8 mouse cellular contexts compared by ENCODE assay signal in the genomic region with DNA sequence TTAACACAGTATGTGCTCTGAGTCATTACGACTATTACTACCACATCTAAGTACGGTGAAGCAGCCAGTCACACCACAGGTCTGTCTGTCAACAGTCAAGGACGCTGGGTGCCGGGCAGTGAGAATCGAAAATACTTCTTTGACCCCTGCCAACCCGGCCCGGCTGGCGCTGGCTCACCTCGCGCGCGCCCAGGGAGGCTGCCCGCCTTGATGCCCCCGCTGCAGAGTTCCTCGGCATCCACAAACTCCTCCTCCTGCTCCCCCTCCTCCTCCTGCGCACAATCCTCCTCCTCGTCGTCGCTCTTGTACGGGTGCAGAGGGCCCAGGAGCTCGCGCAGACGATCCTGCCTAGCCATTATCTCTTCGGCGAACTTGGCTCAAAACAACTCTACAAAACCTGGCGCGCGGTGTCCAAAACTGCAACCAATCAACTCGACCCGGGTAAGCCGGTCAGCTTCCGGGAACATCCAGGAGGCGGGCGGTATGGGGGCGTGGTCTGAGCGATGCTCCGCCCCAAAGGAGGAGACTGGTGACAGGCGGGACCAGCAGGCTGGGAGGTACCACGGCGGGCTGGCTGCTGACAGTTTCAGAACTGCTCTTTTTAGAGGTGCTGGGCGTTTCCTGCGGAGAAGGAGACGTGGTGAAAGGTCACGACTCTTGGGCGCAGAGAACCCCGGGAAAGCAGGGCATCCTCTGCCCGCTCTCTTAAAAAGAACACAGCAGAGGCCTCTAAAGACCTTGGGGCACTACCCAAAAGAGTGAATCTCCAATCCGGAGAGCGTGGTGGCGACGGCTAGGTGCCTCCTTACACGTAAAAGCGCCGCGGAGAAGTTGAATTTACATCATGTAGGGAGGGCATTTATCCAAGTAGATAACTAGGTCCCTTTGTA. TPM values are rescaled to one million over a fixed set of nuclear protein-coding genes. Genes with fewer than 3 reads are reported as not detected.
DNase-seq lines count a peak whose midpoint lies in the region; ATAC-seq lines count a peak whose summit lies in the region.

Gene Helb (minus strand): TSS at position 481 of the 890 bp plus-strand sequence.

- peak; percentile 98 to 100 for DNase-seq in adrenal gland, adult (ENCODE audit: inconsistent age in 2 of 2, low spot score in 1 of 2)
- peak; percentile 98 for DNase-seq in embryo, embryonic 10.5 days (ENCODE audit: low spot score)
- DNase-seq in gastrocnemius, postnatal 14 days: peak; percentile 98
- peak; percentile 86 to 96 for DNase-seq in left cerebral cortex, postnatal 10 days (ENCODE audit: extremely low spot score in 1 of 2, low spot score in 2 of 2)
- DNase-seq in right cerebral cortex, postnatal 25 days: peak; percentile 93
- DNase-seq in urinary bladder, postnatal 4 days (ENCODE audit: low spot score in 2 of 2): peak; percentile 94 to 98

- intact Hi-C loops in gastrocnemius, postnatal 14 days (cut with DNase I; ENCODE audit: low total_unique reads): no loop called here
- intact Hi-C loops in left cerebral cortex, postnatal 10 days (cut with DNase I): no loop called here

- peak; percentile 97 for ATAC-seq in inflammation-experienced regulatory T-cells, adult 6 months
- ATAC-seq in megakaryocyte-erythroid progenitor cell, adult 5-6 weeks (replicated peaks; ENCODE audit: low FRiP score, low TSS enrichment, poor library complexity, severe bottlenecking): peak; percentile 97

RNA-seq across cellular contexts. Expression of gene Helb, which starts in this region (rescaled TPM):
- total RNA-seq in gastrocnemius, postnatal 14 days (2021): 1 to 10 TPM; 7.2 to 8.4 TPM
- 10 to 100 TPM in 2 of 3 experiments, 1 to 10 TPM in 1; 8.9 to 11.3 (median 10.3) TPM for polyA plus RNA-seq in inflammation-experienced regulatory T-cells, adult 6 months (2017; shearing (Covaris generic))
- 1 to 10 TPM; 2.6 to 3.7 TPM for total RNA-seq in left cerebral cortex, postnatal 10 days (2021)
- total RNA-seq in megakaryocyte-erythroid progenitor cell, adult 5-6 weeks (2014; fragmentation: Nextera tagmentation): 24.1 and 26.1 TPM in 2 replicates
- total RNA-seq in megakaryocyte-erythroid progenitor cell, adult 5-6 weeks (2017): 30.3 and 34.1 TPM in 2 replicates

Comparison
In these comparisons a context has a peak if more than half of its experiments do, and no peak if none do; other contexts are left out.
1. Peak in every context shown above with its lines: DNase-seq and ATAC-seq.